Mouse (Mus musculus) spleen, embryonic (tissue): Measurements from ENCODE around the gene Dnaaf5.

Source experiments
- CTCF ChIA-PET: fragments of 350-600 bp; sonication (Branson Sonifier 250); formaldehyde crosslinking; loops from one replicate; lab custom pipeline; 2022; lab: Charles Lee

Gene Dnaaf5

GRCm38 (mm10) chr5:139227645-139228044, 77.6 kb downstream of the Dnaaf5 start:
- CTCF ChIA-PET: no interaction called here

GRCm38 (mm10) chr5:139228318-139228717, 78.3 kb downstream of the Dnaaf5 start:
- CTCF ChIA-PET: no interaction called here

- CTCF ChIA-PET: no interaction called here
Measured at GRCm38 (mm10) chr5:139229716-139230115, 79.7 kb downstream of the Dnaaf5 start.

GRCm38 (mm10) chr5:139232083-139232482, 82.1 kb downstream of the Dnaaf5 start:
- CTCF ChIA-PET: no interaction called here

- CTCF ChIA-PET: no interaction called here
Measured at GRCm38 (mm10) chr5:139234423-139234822, 84.4 kb downstream of the Dnaaf5 start.
